Mouse (Mus musculus): ENCODE results near the gene Tdrkh.

GRCm38 (mm10) chr3:94398943-94399481 is 14.1 kb upstream of the Tdrkh start:
- TF ChIP-seq RAD21 (IDR thresholded peaks at IDR 0.05; ENCODE audit: low read depth, low read length) (no peak), CTCF (conservative IDR thresholded peaks at IDR 0.05 in 1 of 2, IDR thresholded peaks at IDR 0.05 in 1 of 2; ENCODE audit: low read depth in 2 of 2, low read length in 2 of 2) (no peak), MAZ (IDR thresholded peaks at IDR 0.05; ENCODE audit: low read depth, low read length) (no peak), POLR2A (IDR thresholded peaks at IDR 0.05; ENCODE audit: low read depth, low read length) (no peak), JUND (conservative IDR thresholded peaks at IDR 0.05; ENCODE audit: low read depth, low read length) (no peak), TBP (conservative IDR thresholded peaks at IDR 0.05; ENCODE audit: low read depth, low read length) (no peak), NELFE (IDR thresholded peaks at IDR 0.05; ENCODE audit: low read depth, low read length) (no peak), GABPA (IDR thresholded peaks at IDR 0.05; ENCODE audit: insufficient replicate concordance, low read depth, low read length) (no peak), EP300 (IDR thresholded peaks at IDR 0.05; ENCODE audit: low read length) (no peak), MXI1 (IDR thresholded peaks at IDR 0.05; ENCODE audit: low read depth, low read length) (no peak), ETS1 (conservative IDR thresholded peaks at IDR 0.05; ENCODE audit: low read depth, low read length) (no peak), USF2 (conservative IDR thresholded peaks at IDR 0.05; ENCODE audit: low read depth, low read length) (no peak)
